Mouse (Mus musculus): ENCODE measurements at regions not wholly inside any gene's neighbourhood (a gene's known extent, or its start where the extent isn't known, plus 50 kb on each side); places are given as distances from the start of the nearest gene placed in this dataset.
"Not testable (repeated sequence)": the region's sequence is repeated elsewhere in the genome, so short reads cannot be mapped to it uniquely, and the experiment has no call there.

GRCm38 (mm10) chr2:117446876-117447275 lies 104.1 kb upstream of the Rasgrp1 start:
- DNase-seq (ENCODE audit: low spot score in 2 of 2): no peak

GRCm38 (mm10) chr2:117450172-117450865 lies 107.5 kb upstream of the Rasgrp1 start:
- DNase-seq (ENCODE audit: low spot score in 2 of 2): no peak

GRCm38 (mm10) chr2:117451818-117452217 lies 109.0 kb upstream of the Rasgrp1 start:
- no peak for DNase-seq (ENCODE audit: low spot score in 2 of 2)

- no peak for DNase-seq (ENCODE audit: low spot score in 2 of 2)
Observed at GRCm38 (mm10) chr2:117455021-117455739, 112.4 kb upstream of the Rasgrp1 start.

GRCm38 (mm10) chr2:117455740-117456455 lies 113.1 kb upstream of the Rasgrp1 start:
- no peak for DNase-seq (ENCODE audit: low spot score in 2 of 2)

GRCm38 (mm10) chr2:117456456-117457020 lies 113.7 kb upstream of the Rasgrp1 start:
- no peak for DNase-seq (ENCODE audit: low spot score in 2 of 2)

- DNase-seq (ENCODE audit: low spot score in 2 of 2): no peak
Observed at GRCm38 (mm10) chr2:117461541-117462290, 118.9 kb upstream of the Rasgrp1 start.

- DNase-seq (ENCODE audit: low spot score in 2 of 2): no peak
Observed at GRCm38 (mm10) chr2:117474885-117475542, 132.2 kb upstream of the Rasgrp1 start.

GRCm38 (mm10) chr2:117475561-117475960 lies 132.8 kb upstream of the Rasgrp1 start:
- DNase-seq (ENCODE audit: low spot score in 2 of 2): no peak

GRCm38 (mm10) chr2:117477503-117477902 lies 134.7 kb upstream of the Rasgrp1 start:
- DNase-seq (ENCODE audit: low spot score in 2 of 2): not testable (repeated sequence)

GRCm38 (mm10) chr2:117479244-117480009 lies 136.6 kb upstream of the Rasgrp1 start:
- DNase-seq (ENCODE audit: low spot score in 2 of 2): not testable (repeated sequence)

- DNase-seq (ENCODE audit: low spot score in 2 of 2): no peak
Observed at GRCm38 (mm10) chr2:117486447-117486846, 143.6 kb upstream of the Rasgrp1 start.

GRCm38 (mm10) chr2:117498565-117498964 lies 155.8 kb upstream of the Rasgrp1 start:
- no peak for DNase-seq (ENCODE audit: low spot score in 2 of 2)

GRCm38 (mm10) chr2:117502611-117503010 lies 159.8 kb upstream of the Rasgrp1 start:
- DNase-seq (ENCODE audit: low spot score in 2 of 2): no peak

GRCm38 (mm10) chr2:117511737-117512136 lies 168.9 kb upstream of the Rasgrp1 start:
- DNase-seq (ENCODE audit: low spot score in 2 of 2): no peak

- no peak for DNase-seq (ENCODE audit: low spot score in 2 of 2)
Observed at GRCm38 (mm10) chr2:117512551-117512950, 169.8 kb upstream of the Rasgrp1 start.

- no peak for DNase-seq (ENCODE audit: low spot score in 2 of 2)
Observed at GRCm38 (mm10) chr2:117524437-117524836, 181.6 kb upstream of the Rasgrp1 start.

- DNase-seq (ENCODE audit: low spot score in 2 of 2): no peak
Observed at GRCm38 (mm10) chr2:117538865-117539264, 196.1 kb upstream of the Rasgrp1 start.

GRCm38 (mm10) chr2:117539285-117539684 lies 196.5 kb upstream of the Rasgrp1 start:
- no peak for DNase-seq (ENCODE audit: low spot score in 2 of 2)

- peak; percentile 10 to 38 for DNase-seq (ENCODE audit: low spot score in 2 of 2)
Observed at GRCm38 (mm10) chr2:117541471-117541870, 198.7 kb upstream of the Rasgrp1 start.

Measured in adrenal gland, postnatal 4 days (tissue).